8 mouse cellular contexts compared by ENCODE assay signal in the genomic region with DNA sequence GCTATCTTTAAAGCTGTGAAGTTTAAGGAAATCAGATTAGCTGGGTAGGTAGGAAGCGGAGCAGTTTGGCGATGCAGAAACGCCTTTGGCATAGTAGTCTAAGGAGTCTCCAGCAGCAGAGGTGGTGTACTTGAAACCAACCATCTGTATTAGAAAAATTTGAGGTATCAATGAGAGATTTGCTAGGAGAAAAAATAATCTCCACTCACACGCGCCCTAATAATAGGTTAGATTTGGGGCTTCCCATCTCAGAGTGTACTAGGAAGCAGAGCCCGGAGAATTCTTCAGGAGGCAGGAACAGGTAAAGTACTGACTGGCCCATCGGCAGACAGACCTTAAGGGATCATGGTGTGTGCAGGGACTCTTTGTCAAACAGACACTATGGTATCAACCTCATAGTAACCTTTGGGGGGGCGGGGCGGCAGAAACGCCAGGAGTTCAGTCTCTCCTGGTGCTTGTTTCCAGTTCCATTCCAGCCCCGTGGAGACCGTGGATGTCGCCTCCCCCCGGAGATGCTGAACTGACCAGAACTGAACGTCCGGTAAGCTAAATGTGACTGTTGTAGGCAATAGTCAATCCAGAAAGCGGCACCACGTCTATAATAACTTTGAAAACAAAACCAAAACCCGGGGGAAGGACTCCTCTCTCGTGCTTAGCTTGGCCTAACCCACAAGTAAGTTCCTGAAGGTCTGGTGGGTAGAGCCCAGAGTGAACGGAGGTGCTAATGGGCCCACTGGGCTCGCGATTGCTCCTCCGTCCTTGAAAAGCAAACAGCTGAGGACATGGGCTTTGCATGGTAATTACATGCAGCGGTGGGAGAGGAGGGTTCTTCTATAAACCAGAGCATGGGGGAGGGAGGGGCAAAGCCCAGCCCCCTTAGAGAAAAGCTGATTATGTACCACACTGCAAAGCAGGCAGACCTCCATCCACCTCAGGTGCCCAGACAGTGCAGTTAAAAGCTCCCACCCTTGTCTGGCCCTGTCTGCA. TPM values are rescaled to one million over a fixed set of nuclear protein-coding genes. Genes with fewer than 3 reads are reported as not detected.
DNase-seq lines count a peak whose midpoint lies in the region; ATAC-seq and TF ChIP-seq lines count a peak whose summit lies in the region.

No protein-coding gene starts in this region.

- no peak for TF ChIP-seq EP300 in stomach, postnatal 0 days (optimal IDR thresholded peaks at IDR 0.05)

- peaks cover 21% of the 10 kb centered on the region for H3K27me3 ChIP-seq in liver, embryonic 16.5 days (ENCODE audit: control insufficient read depth, insufficient read depth, low read depth, low read length)
- H3K27me3 ChIP-seq in stomach, postnatal 0 days (ENCODE audit: control insufficient read depth, insufficient read depth, low read length): no peaks in the 10 kb centered on the region

- peak overlapping the region; percentile 84 for H3K4me2 ChIP-seq in liver, embryonic 16.5 days (ENCODE audit: low read depth, low read length)
- H3K4me2 ChIP-seq in stomach, postnatal 0 days (replicated peaks; ENCODE audit: low read depth): peak overlapping the region; percentile 94

- no peak overlapping the region for H3K9ac ChIP-seq in ES-E14 (ENCODE audit: insufficient read depth, low read depth, low read length, poor library complexity, severe bottlenecking)
- no peak overlapping the region for H3K9ac ChIP-seq in liver, embryonic 16.5 days (ENCODE audit: low read depth, low read length)
- H3K9ac ChIP-seq in stomach, postnatal 0 days (ENCODE audit: low read length): peak overlapping the region; percentile 69

- 19% methylated on average over 25 of the region's 25 CpGs for WGBS in liver, embryonic 16.5 days (ENCODE audit: insufficient replicate concordance)
- 30% methylated on average over 25 of the region's 25 CpGs for WGBS in stomach, postnatal 0 days

- peak; percentile 26 for DNase-seq in adrenal gland, postnatal 10 days
- no peak for DNase-seq in adrenal gland, adult 2 months
- no peak for DNase-seq in ES-E14 (ENCODE audit: low read depth, low spot score)
- peak; percentile 31 for DNase-seq in stomach, postnatal 0 days (ENCODE audit: low spot score)
- DNase-seq in urinary bladder, postnatal 14 days (ENCODE audit: low spot score): no peak
- no peak for DNase-seq in layer of hippocampus, adult 18-20 months (ENCODE audit: low spot score in 2 of 2)

- peak overlapping the region; percentile 64 to 67; a peak in 3 of 4 replicates for H3K4me3 ChIP-seq in ES-E14 (ENCODE audit: insufficient read depth in 1 of 2, low read depth in 1 of 2, low read length in 2 of 2, poor library complexity in 1 of 2, severe bottlenecking in 1 of 2)
- peak overlapping the region; percentile 64 for H3K4me3 ChIP-seq in liver, embryonic 16.5 days (ENCODE audit: low read depth, low read length)
- peak overlapping the region; percentile 62 for H3K4me3 ChIP-seq in stomach, postnatal 0 days (ENCODE audit: low read depth, low read length)

- no peaks in the 10 kb centered on the region for H3K4me1 ChIP-seq in ES-E14 (ENCODE audit: control insufficient read depth in 2 of 2, insufficient read depth in 2 of 2, low read length in 2 of 2, poor library complexity in 1 of 2)
- H3K4me1 ChIP-seq in liver, embryonic 16.5 days (ENCODE audit: control insufficient read depth, low read depth, low read length): peaks cover 12% of the 10 kb centered on the region
- no peaks in the 10 kb centered on the region for H3K4me1 ChIP-seq in stomach, postnatal 0 days (replicated peaks; ENCODE audit: control insufficient read depth, insufficient read depth)

- H3K9me3 ChIP-seq in ES-E14 (ENCODE audit: control insufficient read depth, insufficient read depth, low read depth, low read length): no peaks in the 10 kb centered on the region
- H3K9me3 ChIP-seq in liver, embryonic 16.5 days (replicated peaks; ENCODE audit: control insufficient read depth, low read length): no peaks in the 10 kb centered on the region
- H3K9me3 ChIP-seq in stomach, postnatal 0 days (ENCODE audit: control insufficient read depth, low read length): no peaks in the 10 kb centered on the region

- in situ Hi-C loops in ES-E14 (cut with MboI; ENCODE audit: low sequenced_read_pairs in 2 of 2, unreplicated experiment in 2 of 2): no loop called here

- H3K27ac ChIP-seq in ES-E14 (ENCODE audit: insufficient read depth, low read depth, low read length, poor library complexity, severe bottlenecking): no peak overlapping the region
- H3K27ac ChIP-seq in liver, embryonic 16.5 days (ENCODE audit: low read length): no peak overlapping the region
- no peak overlapping the region for H3K27ac ChIP-seq in stomach, postnatal 0 days (replicated peaks)

- no peak for TF ChIP-seq CTCF in stomach, postnatal 0 days (IDR thresholded peaks at IDR 0.05; ENCODE audit: low read depth)

- H3K36me3 ChIP-seq in ES-E14 (ENCODE audit: control insufficient read depth, insufficient read depth, low read length, poor library complexity, severe bottlenecking): no peaks in the 10 kb centered on the region
- no peaks in the 10 kb centered on the region for H3K36me3 ChIP-seq in liver, embryonic 16.5 days (ENCODE audit: control insufficient read depth, insufficient read depth)
- H3K36me3 ChIP-seq in stomach, postnatal 0 days (ENCODE audit: control insufficient read depth, insufficient read depth, low read length): no peaks in the 10 kb centered on the region

- peak; percentile 20 for ATAC-seq in granulocyte monocyte progenitor cell, adult 5-6 weeks (replicated peaks; ENCODE audit: poor library complexity, severe bottlenecking)
- no peak for ATAC-seq in liver, embryonic 16.5 days (ENCODE audit: low read depth)
- no peak for ATAC-seq in stomach, postnatal 0 days (ENCODE audit: low FRiP score, low TSS enrichment)

TF ChIP-seq in ES-E14, 5 proteins besides CTCF, POLR2A, EP300 and RAD21:
- TF ChIP-seq ZC3H11A (IDR thresholded peaks at IDR 0.05; ENCODE audit: borderline replicate concordance, low read depth, low read length) (no peak), CHD2 (IDR thresholded peaks at IDR 0.05; ENCODE audit: low read depth, low read length) (no peak), MAFK (IDR thresholded peaks at IDR 0.05; ENCODE audit: insufficient read depth, low read depth, low read length) (no peak), HCFC1 (IDR thresholded peaks at IDR 0.05; ENCODE audit: borderline replicate concordance, insufficient read depth, low read length) (no peak)

RNA-seq across cellular contexts. Expression of gene Ripply3, which starts 1.0 kb away (rescaled TPM):
- 1 to 10 TPM; 3.8 to 4.0 TPM for total RNA-seq in adrenal gland, postnatal 10 days (2021)
- total RNA-seq in adrenal gland, adult 2 months (2021): 1 to 10 TPM; 4.1 to 7.5 TPM
- polyA plus RNA-seq in adrenal gland, adult 2 months (2012; rRNA removed): 2.4 and 3.0 TPM in 2 replicates
- total RNA-seq in ES-E14 (2012; rRNA removed): 0.16 and 0.22 TPM in 2 replicates
- total RNA-seq in granulocyte monocyte progenitor cell, adult 5-6 weeks (2014; fragmentation: Nextera tagmentation): not detected in 2 replicates
- total RNA-seq in granulocyte monocyte progenitor cell, adult 5-6 weeks (2017): not detected in 2 replicates
- polyA plus RNA-seq in liver, embryonic 16.5 days (2015; fragmentation: Nextera tagmentation; extraction: Ambion mirVana): 1.7 and 1.9 TPM in 2 replicates
- polyA plus RNA-seq in stomach, postnatal 0 days (2015; fragmentation: Nextera tagmentation; extraction: Ambion mirVana): 9.7 and 10.0 TPM in 2 replicates
- total RNA-seq in layer of hippocampus, adult 18-20 months (2021): under 1 TPM in 1 of 2 experiments, not detected in 1; 0.20 TPM

RNA-seq across cellular contexts. Expression of gene Hlcs, which starts 15.8 kb away (rescaled TPM):
- 10 to 100 TPM; 11.9 to 13.5 TPM for total RNA-seq in adrenal gland, postnatal 10 days (2021)
- 10 to 100 TPM; 15.0 to 16.6 TPM for total RNA-seq in adrenal gland, adult 2 months (2021)
- 10.3 and 10.4 TPM in 2 replicates for polyA plus RNA-seq in adrenal gland, adult 2 months (2012; rRNA removed)
- total RNA-seq in ES-E14 (2012; rRNA removed): 5.2 and 10.1 TPM in 2 replicates
- 6.9 and 11.7 TPM in 2 replicates for total RNA-seq in granulocyte monocyte progenitor cell, adult 5-6 weeks (2014; fragmentation: Nextera tagmentation)
- 6.2 and 6.7 TPM in 2 replicates for total RNA-seq in granulocyte monocyte progenitor cell, adult 5-6 weeks (2017)
- 2.2 and 2.3 TPM in 2 replicates for polyA plus RNA-seq in liver, embryonic 16.5 days (2015; fragmentation: Nextera tagmentation; extraction: Ambion mirVana)
- 7.0 TPM in 2 replicates for polyA plus RNA-seq in stomach, postnatal 0 days (2015; fragmentation: Nextera tagmentation; extraction: Ambion mirVana)
- 10 to 100 TPM; 13.5 to 13.9 TPM for total RNA-seq in layer of hippocampus, adult 18-20 months (2021)

RNA-seq across cellular contexts. Expression of gene Ttc3, which starts 41.2 kb away (rescaled TPM):
- total RNA-seq in adrenal gland, postnatal 10 days (2021): 100 to 1,000 TPM in 1 of 2 experiments, 10 to 100 TPM in 1; 94.4 to 116 TPM
- 10 to 100 TPM; 88.2 to 98.1 TPM for total RNA-seq in adrenal gland, adult 2 months (2021)
- polyA plus RNA-seq in adrenal gland, adult 2 months (2012; rRNA removed): 32.0 and 32.1 TPM in 2 replicates
- total RNA-seq in ES-E14 (2012; rRNA removed): 64.2 and 78.4 TPM in 2 replicates
- 63.4 and 64.2 TPM in 2 replicates for total RNA-seq in granulocyte monocyte progenitor cell, adult 5-6 weeks (2014; fragmentation: Nextera tagmentation)
- total RNA-seq in granulocyte monocyte progenitor cell, adult 5-6 weeks (2017): 84.1 and 118 TPM in 2 replicates
- 21.3 and 25.0 TPM in 2 replicates for polyA plus RNA-seq in liver, embryonic 16.5 days (2015; fragmentation: Nextera tagmentation; extraction: Ambion mirVana)
- 58.0 and 60.3 TPM in 2 replicates for polyA plus RNA-seq in stomach, postnatal 0 days (2015; fragmentation: Nextera tagmentation; extraction: Ambion mirVana)
- total RNA-seq in layer of hippocampus, adult 18-20 months (2021): 100 to 1,000 TPM; 823 to 869 TPM

RNA-seq across cellular contexts. Expression of gene Pigp, which starts 42.5 kb away (rescaled TPM):
- 10 to 100 TPM; 63.3 to 66.8 TPM for total RNA-seq in adrenal gland, postnatal 10 days (2021)
- total RNA-seq in adrenal gland, adult 2 months (2021): 10 to 100 TPM; 87.0 to 94.7 TPM
- polyA plus RNA-seq in adrenal gland, adult 2 months (2012; rRNA removed): 42.1 and 47.7 TPM in 2 replicates
- 17.8 and 30.5 TPM in 2 replicates for total RNA-seq in ES-E14 (2012; rRNA removed)
- 38.2 and 48.2 TPM in 2 replicates for total RNA-seq in granulocyte monocyte progenitor cell, adult 5-6 weeks (2014; fragmentation: Nextera tagmentation)
- total RNA-seq in granulocyte monocyte progenitor cell, adult 5-6 weeks (2017): 13.4 and 26.4 TPM in 2 replicates
- polyA plus RNA-seq in liver, embryonic 16.5 days (2015; fragmentation: Nextera tagmentation; extraction: Ambion mirVana): 47.5 and 47.6 TPM in 2 replicates
- 157 TPM in 2 replicates for polyA plus RNA-seq in stomach, postnatal 0 days (2015; fragmentation: Nextera tagmentation; extraction: Ambion mirVana)
- total RNA-seq in layer of hippocampus, adult 18-20 months (2021): 10 to 100 TPM; 35.5 to 40.7 TPM

Comparison
In these comparisons a context has a peak if more than half of its experiments do, and no peak if none do; other contexts are left out.
1. DNase-seq: peak in adrenal gland, postnatal 10 days (single experiment) and stomach, postnatal 0 days (single experiment); none in adrenal gland, adult 2 months (single experiment), ES-E14 (single experiment), urinary bladder, postnatal 14 days (single experiment) and layer of hippocampus, adult 18-20 months (0 of 2).
2. RNA of gene Ttc3, which starts 41.2 kb away (total RNA-seq): 823 to 869 TPM in layer of hippocampus, adult 18-20 months; 94.4 to 116 TPM in adrenal gland, postnatal 10 days, 88.2 to 98.1 TPM in adrenal gland, adult 2 months, 63.4 to 118 TPM in granulocyte monocyte progenitor cell, adult 5-6 weeks and 64.2 to 78.4 TPM in ES-E14; every median in the first group is over 4 times any median in the second.
3. Peak in every context shown above with its lines, with median percentiles within 50 percentile points of each other: H3K4me3 ChIP-seq.